Mouse (Mus musculus): ENCODE data around the gene Gm5148. TPM values are rescaled to one million over a fixed set of nuclear protein-coding genes. Genes with fewer than 3 reads are reported as not detected.

Gene Gm5148
- polyA plus RNA-seq (2016; fragmentation: Nextera tagmentation; extraction: Ambion mirVana) = 2.7 and 3.1 TPM in 2 replicates

GRCm38 (mm10) chr3:37724171-37724804 is at the start of gene Gm5148:
Gene Gm5148 (minus strand): TSS chr3:37724490.
- peaks cover 17% of the 10 kb centered on the region; the same call in 1 of the 2 replicates for H3K27me3 ChIP-seq (replicated peaks)
- H3K27ac ChIP-seq = no peak within 1 kb of the TSS
- peaks cover 21% of the 10 kb centered on the region for H3K4me1 ChIP-seq
- peak; percentile 71 for ATAC-seq (ENCODE audit: low FRiP score, low read depth)
- peak within 1 kb of the TSS; percentile 31 for H3K4me3 ChIP-seq
- H3K36me3 ChIP-seq = no peaks in the 10 kb centered on the region
- 3% methylated on average over 24 of the region's 24 CpGs for WGBS
- no peaks in the 10 kb centered on the region for H3K9me3 ChIP-seq
- H3K4me2 ChIP-seq (replicated peaks) = peak within 1 kb of the TSS; percentile 66
- peak within 1 kb of the TSS; percentile 36 for H3K9ac ChIP-seq

- no peak overlapping the region for H3K4me2 ChIP-seq (replicated peaks)
- no peaks in the 10 kb centered on the region for H3K27me3 ChIP-seq (replicated peaks)
- H3K9me3 ChIP-seq = no peaks in the 10 kb centered on the region
- H3K4me3 ChIP-seq = no peak overlapping the region
- no peaks in the 10 kb centered on the region for H3K36me3 ChIP-seq
- H3K4me1 ChIP-seq = peaks cover 24% of the 10 kb centered on the region
- no peak for ATAC-seq (ENCODE audit: low FRiP score, low read depth)
- H3K27ac ChIP-seq = no peak overlapping the region
- no peak overlapping the region for H3K9ac ChIP-seq
These were observed 46.7 kb upstream of the Gm5148 start for GRCm38 (mm10) chr3:37770951-37771350.

GRCm38 (mm10) chr3:37769268-37769756 is 45.0 kb upstream of the Gm5148 start:
- ATAC-seq (ENCODE audit: low FRiP score, low read depth) = peak; percentile 43
- Histone ChIP-seq H3K27me3 (replicated peaks) (no peaks in the 10 kb centered on the region), H3K27ac (no peak overlapping the region), H3K4me1 (peaks cover 20% of the 10 kb centered on the region), H3K9ac (no peak overlapping the region; the same call in 1 of the 2 replicates), H3K9me3 (no peaks in the 10 kb centered on the region), H3K36me3 (no peaks in the 10 kb centered on the region), H3K4me3 (no peak overlapping the region), H3K4me2 (replicated peaks) (peak overlapping the region; percentile 8)
- 9% methylated on average over 5 of the region's 5 CpGs for WGBS

- no peak for ATAC-seq (ENCODE audit: low FRiP score, low read depth)
- H3K4me1 ChIP-seq = peaks cover 20% of the 10 kb centered on the region
- H3K4me2 ChIP-seq (replicated peaks) = no peak overlapping the region
- no peaks in the 10 kb centered on the region for H3K9me3 ChIP-seq
- no peak overlapping the region for H3K4me3 ChIP-seq
- 68% methylated on average over 12 of the region's 12 CpGs for WGBS
- no peaks in the 10 kb centered on the region for H3K36me3 ChIP-seq
- H3K27ac ChIP-seq = no peak overlapping the region
- no peaks in the 10 kb centered on the region for H3K27me3 ChIP-seq (replicated peaks)
- H3K9ac ChIP-seq = no peak overlapping the region
These were observed 43.1 kb upstream of the Gm5148 start for GRCm38 (mm10) chr3:37767147-37768015.

- WGBS = 60% methylated on average over 4 of the region's 4 CpGs
These were observed 42.3 kb upstream of the Gm5148 start for GRCm38 (mm10) chr3:37766628-37767027.

GRCm38 (mm10) chr3:37765971-37766370 is 41.7 kb upstream of the Gm5148 start:
- WGBS = 89% methylated on average over 5 of the region's 5 CpGs
- Histone ChIP-seq H3K27me3 (replicated peaks) (no peaks in the 10 kb centered on the region; the same call in 1 of the 2 replicates), H3K4me2 (replicated peaks) (no peak overlapping the region), H3K9ac (no peak overlapping the region), H3K27ac (no peak overlapping the region), H3K9me3 (no peaks in the 10 kb centered on the region), H3K36me3 (no peaks in the 10 kb centered on the region), H3K4me1 (peaks cover 20% of the 10 kb centered on the region), H3K4me3 (no peak overlapping the region)
- no peak for ATAC-seq (ENCODE audit: low FRiP score, low read depth)

More at GRCm38 (mm10) chr3:37766628-37767027, 42.3 kb upstream of the Gm5148 start:
- Histone ChIP-seq H3K9me3 (no peaks in the 10 kb centered on the region), H3K27ac (no peak overlapping the region), H3K9ac (no peak overlapping the region), H3K36me3 (no peaks in the 10 kb centered on the region), H3K4me1 (peaks cover 20% of the 10 kb centered on the region), H3K4me2 (replicated peaks) (no peak overlapping the region), H3K4me3 (no peak overlapping the region), H3K27me3 (replicated peaks) (no peaks in the 10 kb centered on the region)
- ATAC-seq (ENCODE audit: low FRiP score, low read depth) = no peak

GRCm38 (mm10) chr3:37765275-37765674 is 41.0 kb upstream of the Gm5148 start:
- Histone ChIP-seq H3K4me2 (replicated peaks) (no peak overlapping the region), H3K4me3 (no peak overlapping the region), H3K9me3 (no peaks in the 10 kb centered on the region), H3K4me1 (peaks cover 20% of the 10 kb centered on the region), H3K9ac (no peak overlapping the region), H3K27me3 (replicated peaks) (no peaks in the 10 kb centered on the region; the same call in 1 of the 2 replicates), H3K27ac (no peak overlapping the region), H3K36me3 (no peaks in the 10 kb centered on the region)
- no peak for ATAC-seq (ENCODE audit: low FRiP score, low read depth)
- WGBS = 87% methylated on average over 3 of the region's 3 CpGs

- Histone ChIP-seq H3K9ac (no peak overlapping the region), H3K4me1 (0 out of 2 replicates have a peak, but pooled peaks cover 7% of the 10 kb centered on the region), H3K4me3 (no peak overlapping the region), H3K36me3 (no peaks in the 10 kb centered on the region), H3K27ac (no peak overlapping the region), H3K4me2 (replicated peaks) (no peak overlapping the region), H3K27me3 (replicated peaks) (no peaks in the 10 kb centered on the region; the same call in 1 of the 2 replicates), H3K9me3 (no peaks in the 10 kb centered on the region)
- no peak for ATAC-seq (ENCODE audit: low FRiP score, low read depth)
- WGBS = 92% methylated on average over 3 of the region's 3 CpGs
These were observed 38.0 kb upstream of the Gm5148 start for GRCm38 (mm10) chr3:37762303-37762702.

- Histone ChIP-seq H3K4me1 (0 out of 2 replicates have a peak, but pooled peaks cover 7% of the 10 kb centered on the region), H3K4me3 (no peak overlapping the region), H3K36me3 (no peaks in the 10 kb centered on the region), H3K27ac (no peak overlapping the region), H3K9me3 (no peaks in the 10 kb centered on the region), H3K4me2 (replicated peaks) (no peak overlapping the region), H3K27me3 (replicated peaks) (no peaks in the 10 kb centered on the region; the same call in 1 of the 2 replicates), H3K9ac (no peak overlapping the region)
- ATAC-seq (ENCODE audit: low FRiP score, low read depth) = no peak
- WGBS = 75% methylated on average over 5 of the region's 5 CpGs
These were observed 37.5 kb upstream of the Gm5148 start for GRCm38 (mm10) chr3:37761741-37762140.

GRCm38 (mm10) chr3:37760866-37761265 is 36.6 kb upstream of the Gm5148 start:
- Histone ChIP-seq H3K4me1 (0 out of 2 replicates have a peak, but pooled peaks cover 7% of the 10 kb centered on the region), H3K27ac (no peak overlapping the region), H3K9ac (no peak overlapping the region), H3K36me3 (no peaks in the 10 kb centered on the region), H3K27me3 (replicated peaks) (no peaks in the 10 kb centered on the region; the same call in none of the 2 replicates), H3K4me3 (no peak overlapping the region), H3K4me2 (replicated peaks) (no peak overlapping the region), H3K9me3 (no peaks in the 10 kb centered on the region)
- no peak for ATAC-seq (ENCODE audit: low FRiP score, low read depth)
- 85% methylated on average over 6 of the region's 6 CpGs for WGBS

- Histone ChIP-seq H3K4me2 (replicated peaks) (peak overlapping the region; percentile 46), H3K36me3 (no peaks in the 10 kb centered on the region), H3K9ac (no peak overlapping the region), H3K4me3 (no peak overlapping the region), H3K27ac (no peak overlapping the region), H3K4me1 (0 out of 2 replicates have a peak, but pooled peaks cover 7% of the 10 kb centered on the region), H3K9me3 (no peaks in the 10 kb centered on the region), H3K27me3 (replicated peaks) (no peaks in the 10 kb centered on the region; the same call in none of the 2 replicates)
- WGBS = 49% methylated on average over 9 of the region's 9 CpGs
- ATAC-seq (ENCODE audit: low FRiP score, low read depth) = peak; percentile 22; the same call in 1 of the 2 replicates
These were observed 34.5 kb upstream of the Gm5148 start for GRCm38 (mm10) chr3:37758611-37759322.
